Mouse (Mus musculus) splenic B cell, adult 2 months (primary cell): ENCODE data around the gene Akap6.

Experiments
- DNase-seq: peaks from one replicate; pipeline ENCODE4 v3.0.0-alpha.2; 2011; ENCODE audit warnings: low read depth, low spot score
- H3K27me3 ChIP-seq: 2 replicates; pipeline ENCODE4 v1.6.1; 2012; ENCODE audit warnings: mild to moderate bottlenecking, low read length, moderate library complexity, mixed read lengths; ENCODE audit not compliant: control insufficient read depth, poor library complexity, insufficient read depth, severe bottlenecking
- H3K36me3 ChIP-seq: 2 replicates; pipeline ENCODE4 v1.6.1; 2012; ENCODE audit warnings: mild to moderate bottlenecking, low read length, moderate library complexity, mixed read lengths; ENCODE audit not compliant: control insufficient read depth, poor library complexity, insufficient read depth, severe bottlenecking

The Akap6 gene

GRCm38 (mm10) chr12:52834781-52835279 is 135.6 kb downstream of the Akap6 start:
- H3K36me3 ChIP-seq: no peaks in the 10 kb centered on the region
- no peak for DNase-seq

GRCm38 (mm10) chr12:52835291-52835742 is 136.1 kb downstream of the Akap6 start:
- Histone ChIP-seq H3K36me3 (no peaks in the 10 kb centered on the region), H3K27me3 (no peaks in the 10 kb centered on the region)
- no peak for DNase-seq

More at GRCm38 (mm10) chr12:52834781-52835279, 135.6 kb downstream of the Akap6 start:
- H3K27me3 ChIP-seq: no peaks in the 10 kb centered on the region

GRCm38 (mm10) chr12:52835914-52836546 is 136.8 kb downstream of the Akap6 start:
- no peaks in the 10 kb centered on the region for H3K36me3 ChIP-seq
- H3K27me3 ChIP-seq: no peaks in the 10 kb centered on the region
- no peak for DNase-seq

GRCm38 (mm10) chr12:52845982-52846381 is 146.8 kb downstream of the Akap6 start:
- no peak for DNase-seq
- Histone ChIP-seq H3K27me3 (no peaks in the 10 kb centered on the region), H3K36me3 (no peaks in the 10 kb centered on the region)

GRCm38 (mm10) chr12:52847020-52847419 is 147.8 kb downstream of the Akap6 start:
- Histone ChIP-seq H3K27me3 (no peaks in the 10 kb centered on the region), H3K36me3 (no peaks in the 10 kb centered on the region)
- no peak for DNase-seq

- Histone ChIP-seq H3K36me3 (no peaks in the 10 kb centered on the region), H3K27me3 (no peaks in the 10 kb centered on the region)
- no peak for DNase-seq
Observed at GRCm38 (mm10) chr12:52847830-52848518, 148.8 kb downstream of the Akap6 start.

GRCm38 (mm10) chr12:52848519-52848855 is 149.3 kb downstream of the Akap6 start:
- DNase-seq: no peak
- no peaks in the 10 kb centered on the region for H3K36me3 ChIP-seq
- H3K27me3 ChIP-seq: no peaks in the 10 kb centered on the region

- DNase-seq: no peak
- no peaks in the 10 kb centered on the region for H3K36me3 ChIP-seq
- no peaks in the 10 kb centered on the region for H3K27me3 ChIP-seq
Observed at GRCm38 (mm10) chr12:52849297-52849696, 150.1 kb downstream of the Akap6 start.

GRCm38 (mm10) chr12:52850332-52851036 is 151.3 kb downstream of the Akap6 start:
- H3K27me3 ChIP-seq: no peaks in the 10 kb centered on the region
- H3K36me3 ChIP-seq: no peaks in the 10 kb centered on the region
- peak; percentile 30 for DNase-seq

GRCm38 (mm10) chr12:52851221-52851620 is 152.0 kb downstream of the Akap6 start:
- H3K36me3 ChIP-seq: no peaks in the 10 kb centered on the region
- no peaks in the 10 kb centered on the region for H3K27me3 ChIP-seq
- no peak for DNase-seq

GRCm38 (mm10) chr12:52854236-52854679 is 155.1 kb downstream of the Akap6 start:
- DNase-seq: no peak
- no peaks in the 10 kb centered on the region for H3K27me3 ChIP-seq
- no peaks in the 10 kb centered on the region for H3K36me3 ChIP-seq

- Histone ChIP-seq H3K36me3 (no peaks in the 10 kb centered on the region), H3K27me3 (no peaks in the 10 kb centered on the region)
- DNase-seq: no peak
Observed at GRCm38 (mm10) chr12:52856104-52856503, 156.9 kb downstream of the Akap6 start.

GRCm38 (mm10) chr12:52857306-52857705 is 158.1 kb downstream of the Akap6 start:
- no peaks in the 10 kb centered on the region for H3K27me3 ChIP-seq
- no peak for DNase-seq
- H3K36me3 ChIP-seq: no peaks in the 10 kb centered on the region

- no peak for DNase-seq
- Histone ChIP-seq H3K36me3 (no peaks in the 10 kb centered on the region), H3K27me3 (no peaks in the 10 kb centered on the region)
Observed at GRCm38 (mm10) chr12:52861922-52862321, 162.7 kb downstream of the Akap6 start.
